Mouse (Mus musculus) heart, postnatal 25 days (tissue): Measurements from ENCODE around the gene Rangrf. TPM values are rescaled to one million over a fixed set of nuclear protein-coding genes. Genes with fewer than 3 reads are reported as not detected.
"Not testable (repeated sequence)": the region's sequence is repeated elsewhere in the genome, so short reads cannot be mapped to it uniquely, and the experiment has no call there.

Experiments
- DNase-seq: peaks from one replicate; pipeline ENCODE4 v3.0.0; 2022; ENCODE audit warnings: low spot score
- intact Hi-C: fragments of 180-260 bp; cut with DNase I; formaldehyde crosslinking; loops from one replicate; pipeline ENCODE4 v1.15.1; 2025
- total RNA-seq, 2 experiments: library from RNA; stranded (reverse); gene quantifications; 2 replicates each; pipeline ENCODE4 v1.2.3; 2021

The Rangrf gene
- total RNA-seq, 2 experiments from 2014 or later: 80.3 to 89.1 TPM

DNA sequence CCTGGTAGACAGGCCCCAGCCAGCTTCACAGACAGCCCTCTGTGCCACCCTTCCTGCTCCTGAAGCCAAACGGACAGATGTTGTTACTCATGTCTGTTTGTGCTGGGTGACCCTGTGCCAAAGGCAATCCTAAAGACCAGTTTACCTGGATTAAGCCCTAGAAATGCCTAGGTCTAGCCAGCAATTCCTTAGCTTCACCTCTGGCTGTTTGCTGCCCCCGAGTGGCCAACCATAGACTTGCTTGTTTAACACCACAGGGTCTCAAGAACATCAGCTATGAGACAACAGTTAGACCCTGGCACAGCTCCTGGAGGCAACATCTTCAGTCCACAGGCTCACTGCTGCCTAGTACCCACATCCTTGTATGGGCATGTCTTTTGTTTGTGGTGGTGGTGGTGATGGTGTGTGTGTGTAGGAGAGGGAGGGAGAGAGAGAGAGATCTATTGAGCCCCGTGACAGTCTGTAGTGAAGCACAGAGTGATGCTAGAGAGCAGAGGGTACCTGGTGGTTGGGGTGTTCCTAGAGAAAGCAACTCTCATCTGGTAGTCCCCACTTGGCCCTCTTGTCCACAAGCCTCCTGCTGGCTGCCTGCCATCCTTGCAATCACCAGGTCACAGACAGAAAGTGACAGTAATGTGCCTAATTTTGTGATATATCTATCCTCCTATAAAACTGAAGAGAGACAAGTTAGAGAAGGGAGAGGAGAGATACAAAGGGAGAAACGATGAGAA lies 7.8 kb upstream of the Rangrf start:
- intact Hi-C loops: loop anchor here (1.0 kb wide), 2 partner anchors 17 to 79 kb away; no protein-coding TSS in a partner anchor
- peak; percentile 40 for DNase-seq

DNA sequence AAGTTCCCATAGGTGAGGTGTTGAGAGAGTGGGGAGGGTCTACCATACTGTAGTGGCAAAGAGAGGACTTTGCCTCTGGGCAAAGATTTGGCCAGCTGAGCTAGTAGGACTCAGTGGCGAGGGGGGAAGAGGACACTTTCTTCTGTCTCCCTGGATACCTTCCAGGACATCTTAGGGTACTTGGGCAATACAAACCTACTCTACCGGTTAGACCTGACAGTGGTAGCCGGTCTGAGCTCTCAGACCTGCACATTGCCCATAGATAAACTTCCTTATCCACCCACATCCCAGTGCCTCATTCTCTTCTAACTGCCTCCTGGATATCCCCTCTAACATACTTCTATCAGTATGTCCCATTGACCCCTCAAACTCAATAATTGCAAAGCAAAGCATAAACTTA lies 5.9 kb upstream of the Rangrf start:
- intact Hi-C loops: no loop called here
- no peak for DNase-seq

DNA sequence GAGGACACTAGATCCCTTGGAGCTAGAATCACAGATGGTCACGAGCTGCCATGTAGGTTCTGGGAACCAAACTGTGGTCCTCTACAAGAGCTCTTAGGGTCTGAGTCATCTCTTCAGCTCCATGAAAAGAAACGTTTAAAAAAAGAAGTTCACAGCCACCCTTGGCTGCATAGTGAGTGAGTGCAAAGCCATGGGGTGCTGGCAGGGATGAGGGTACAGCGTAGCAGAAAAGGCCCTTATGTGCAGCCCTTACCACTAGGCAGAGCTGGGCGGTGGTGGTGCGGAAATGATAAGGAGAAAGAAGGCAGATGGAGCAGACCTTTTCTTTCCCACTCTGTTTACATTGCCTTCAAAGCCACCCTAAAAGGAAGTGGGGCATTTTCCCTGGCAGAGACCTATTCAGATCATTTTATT lies 4.3 kb upstream of the Rangrf start:
- DNase-seq: no peak
- intact Hi-C loops: no loop called here

DNA sequence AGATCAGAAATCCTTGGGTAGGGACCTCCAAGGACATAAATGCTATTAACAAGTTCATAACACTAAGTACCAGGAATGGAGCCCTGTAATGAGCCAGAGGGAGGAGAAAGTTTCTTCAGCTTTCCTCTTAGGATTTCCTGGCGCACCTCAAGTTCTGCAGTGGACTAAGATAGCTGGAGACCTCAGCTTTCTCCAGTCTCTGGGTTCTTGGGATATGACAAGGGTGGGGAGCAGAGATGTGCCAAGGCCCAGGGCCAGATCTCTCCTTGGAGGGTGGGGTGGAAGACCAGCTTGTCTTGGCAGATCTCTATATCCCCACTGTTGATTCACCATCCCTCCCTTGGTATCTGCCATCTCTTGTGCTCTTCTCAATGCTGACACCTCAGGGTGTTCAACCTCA lies 616 bp upstream of the Rangrf start:
- DNase-seq: no peak
- intact Hi-C loops: no loop called here

DNA sequence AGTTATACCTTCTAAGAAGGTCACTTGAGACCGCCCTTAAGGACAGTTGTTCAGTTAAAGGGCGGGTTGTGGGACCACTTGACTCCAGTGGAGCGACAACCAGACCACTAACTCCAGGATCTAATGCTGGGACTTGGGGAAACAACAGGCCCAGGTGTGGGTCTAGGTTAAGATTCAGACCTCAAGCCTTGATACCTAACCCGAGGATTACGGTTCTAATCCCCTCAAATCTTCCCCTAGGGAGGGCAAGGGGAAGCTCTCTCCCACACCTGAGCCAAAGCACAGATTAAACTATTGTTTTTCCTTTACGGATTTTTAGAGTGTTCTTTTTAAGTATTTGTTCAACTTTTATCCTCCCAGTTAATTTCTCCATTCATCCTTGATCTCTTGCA lies 930 bp downstream of the Rangrf start:
- no peak for DNase-seq
- intact Hi-C loops: no loop called here

DNA sequence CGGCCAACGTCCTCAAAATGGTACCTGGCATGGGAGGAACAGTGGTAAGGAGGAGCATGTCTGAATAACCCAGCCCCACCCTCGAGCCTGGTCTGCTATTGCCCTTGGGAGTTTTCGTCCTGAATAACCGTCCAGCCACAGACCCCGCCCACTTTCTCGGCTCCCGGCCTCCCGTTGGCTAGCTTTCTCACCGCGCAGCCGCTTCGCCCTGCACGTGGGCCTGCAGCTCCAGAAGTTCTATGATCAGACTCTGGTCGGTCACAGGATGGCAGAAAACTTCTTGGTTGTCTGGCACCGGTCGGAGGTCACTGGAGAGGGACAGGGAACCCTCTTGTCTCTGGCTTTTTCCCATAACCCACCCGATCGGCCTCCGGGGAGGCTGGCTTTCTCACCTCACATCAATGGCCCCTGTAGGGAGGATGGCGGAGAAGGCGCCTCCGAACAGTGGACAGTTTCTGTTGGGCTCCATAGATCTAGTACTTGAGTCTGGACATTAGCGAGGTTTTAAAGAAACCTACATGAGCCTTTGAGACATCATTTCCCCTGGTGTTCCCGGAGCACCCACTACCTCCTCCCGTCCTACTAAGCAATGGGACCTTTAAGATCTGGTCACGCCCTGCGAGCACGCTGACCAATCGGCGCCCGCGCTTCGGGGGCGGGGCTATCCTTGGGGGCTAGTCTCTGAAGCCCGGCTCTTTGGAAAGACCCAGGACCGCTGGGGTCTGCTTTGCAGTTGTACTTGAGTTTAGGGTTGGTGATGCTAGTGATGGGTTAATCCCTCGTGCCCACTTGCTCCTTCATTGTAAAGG lies 1.5 kb downstream of the Rangrf start:
- peak; percentile 78 for DNase-seq
- intact Hi-C loops: not testable (repeated sequence)

DNA sequence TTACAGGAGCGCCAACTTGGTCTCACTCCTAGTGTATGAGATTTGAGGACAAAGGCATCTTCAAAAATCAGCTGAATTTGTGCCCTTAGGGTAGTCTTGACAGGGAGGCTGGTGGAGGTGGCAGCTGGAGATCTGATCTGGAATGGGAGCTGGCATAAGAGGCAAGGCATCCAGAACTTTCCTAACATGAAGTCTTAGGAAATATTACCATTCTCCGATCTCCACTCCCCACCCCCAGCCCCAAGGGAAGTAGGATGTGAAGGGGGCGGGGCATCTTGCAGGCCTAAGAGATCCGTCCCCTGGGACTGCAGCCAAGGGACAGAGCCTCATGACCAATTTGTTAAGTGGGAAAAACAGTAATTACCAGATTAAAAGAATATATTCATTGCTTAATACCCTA lies 4.8 kb downstream of the Rangrf start:
- intact Hi-C loops: no loop called here
- no peak for DNase-seq

DNA sequence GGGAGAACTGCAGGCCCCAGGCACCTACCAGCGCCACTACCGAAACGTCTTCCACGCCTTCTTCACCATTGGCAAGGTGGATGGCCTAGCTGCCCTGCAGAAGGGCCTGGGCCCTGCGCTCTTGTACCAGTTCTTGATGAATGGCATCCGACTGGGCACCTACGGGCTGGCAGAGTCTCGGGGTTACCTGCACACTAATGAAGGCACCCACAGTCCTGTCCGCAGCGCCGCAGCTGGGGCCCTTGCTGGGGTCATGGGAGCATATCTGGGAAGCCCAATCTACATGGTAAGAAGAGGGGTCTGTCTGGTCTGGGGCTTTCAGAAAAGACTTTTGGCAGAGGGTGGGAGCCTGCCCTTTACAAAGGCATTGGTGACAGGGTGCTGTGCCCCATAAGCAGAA lies 6.2 kb downstream of the Rangrf start:
- intact Hi-C loops: loop anchor here (5.0 kb wide), 2 partner anchors 66 to 69 kb away; partner anchors contain the start of gene Rpl26

DNA sequence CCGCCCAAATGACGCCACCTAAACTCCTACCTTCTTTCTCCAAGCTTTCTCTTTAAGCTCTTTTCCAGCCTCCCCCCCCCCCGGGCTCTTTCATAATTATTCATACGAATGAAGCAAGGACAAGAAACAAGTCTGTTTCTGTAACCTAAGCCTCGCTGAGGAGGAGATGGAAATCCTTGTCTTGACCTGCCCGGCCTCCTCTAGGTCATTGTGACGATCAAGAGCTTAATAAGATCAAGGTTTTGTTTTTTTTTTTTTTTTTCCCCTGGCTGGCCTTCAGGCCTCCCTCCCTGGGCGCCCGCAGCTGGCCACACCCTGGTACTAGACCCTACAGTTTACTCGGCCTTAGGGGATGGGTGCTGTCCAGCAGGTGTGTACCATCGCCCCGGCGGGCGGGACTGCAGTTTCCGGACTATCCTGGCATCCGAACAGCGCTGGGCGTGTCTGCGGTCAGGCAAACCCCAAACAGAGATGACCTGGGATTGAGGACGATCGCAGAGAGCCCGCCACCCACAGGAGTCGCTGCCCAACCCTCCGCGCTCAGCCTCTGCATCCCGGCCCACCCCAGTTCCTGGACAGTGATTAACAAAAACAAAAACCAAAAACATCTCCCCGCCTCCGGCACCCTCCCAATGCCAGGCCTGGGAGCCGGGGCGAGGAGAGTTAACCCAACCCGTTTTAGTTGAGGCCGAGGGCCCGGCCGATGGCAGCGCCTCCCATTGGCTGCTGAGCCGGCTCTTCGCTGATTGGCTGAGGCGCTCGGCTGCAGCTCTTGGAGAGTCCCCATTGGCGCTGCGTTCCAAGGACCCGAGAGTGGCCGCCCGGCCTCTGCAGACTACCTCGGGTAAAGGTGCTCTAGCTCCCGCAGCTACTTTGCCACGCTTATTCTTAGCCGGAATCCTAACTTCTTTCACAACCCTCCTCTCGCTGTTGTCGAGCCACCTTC lies 7.4 kb downstream of the Rangrf start, which contains the start of gene Slc25a35:
Slc25a35 (plus strand) TSS at position 795 of the 946 bp plus-strand sequence.
- DNase-seq: peak; percentile 90
- intact Hi-C loops: loop anchor here (5.0 kb wide), 2 partner anchors 65 to 70 kb away; partner anchors contain the start of gene Rpl26

More for the DNA sequence above, 6.2 kb downstream of the Rangrf start:
- no peak for DNase-seq

DNA sequence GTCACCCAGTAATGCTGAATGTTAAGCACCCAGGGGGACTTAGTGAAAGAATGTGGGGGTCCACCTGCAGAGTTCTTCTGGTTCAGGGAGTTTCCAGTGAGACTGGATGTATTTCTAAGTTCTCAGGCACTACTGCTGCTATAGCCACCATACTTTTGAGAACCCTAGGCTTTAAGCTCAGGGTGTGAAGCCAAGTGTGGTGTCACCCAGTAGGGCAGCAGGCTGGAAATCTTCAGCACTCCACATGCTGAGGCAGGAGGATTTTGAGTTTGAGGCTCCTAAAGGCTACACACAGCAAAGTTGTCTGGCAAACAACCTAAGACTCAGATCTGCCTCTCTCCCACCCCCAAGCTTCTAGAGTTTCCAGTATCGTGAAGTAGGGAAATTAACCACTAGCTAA lies 8.4 kb downstream of the Rangrf start:
- intact Hi-C loops: loop anchor here (1.0 to 5.0 kb wide), 3 partner anchors 16 to 71 kb away; partner anchors contain the start of gene Rpl26
- DNase-seq: no peak

DNA sequence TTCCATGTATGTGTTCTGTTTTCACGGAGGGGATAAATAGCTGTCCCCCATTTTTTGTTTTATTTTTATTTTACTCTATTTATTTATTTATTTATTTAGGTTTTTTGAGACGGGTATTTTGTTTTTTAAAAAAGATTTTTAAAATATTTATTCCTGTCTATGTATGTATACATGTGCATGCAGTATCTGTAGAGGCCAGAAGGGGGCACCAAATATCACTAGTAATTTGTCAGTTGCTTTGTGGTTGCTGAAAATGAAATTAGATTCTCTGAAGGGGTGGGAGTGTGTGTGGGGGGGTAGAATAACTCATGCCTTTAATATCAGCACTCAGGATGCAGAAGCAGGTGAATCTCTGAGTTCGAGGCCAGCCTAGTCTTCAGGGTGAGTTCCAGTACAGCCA lies 9.1 kb downstream of the Rangrf start:
- intact Hi-C loops: loop anchor here (1.0 to 5.0 kb wide), 3 partner anchors 16 to 71 kb away; partner anchors contain the start of gene Rpl26
- no peak for DNase-seq

DNA sequence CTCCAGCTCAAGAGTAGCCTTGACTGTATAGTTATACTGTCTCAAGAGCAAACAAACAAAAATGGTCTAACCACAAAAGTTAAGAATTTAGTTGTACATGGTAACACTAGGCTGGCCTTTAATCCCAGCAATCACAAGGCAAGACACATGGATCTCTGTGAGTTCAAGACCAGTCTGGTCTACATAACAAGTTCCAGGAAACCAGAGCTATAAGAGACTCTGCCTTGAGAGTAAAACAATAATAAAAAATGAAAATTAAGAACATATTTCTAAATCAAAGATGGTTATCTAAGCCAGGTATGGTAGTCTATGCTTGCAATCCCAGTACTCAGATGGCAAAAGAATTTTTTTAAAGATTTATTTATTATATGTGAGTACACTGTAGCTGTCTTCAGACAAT lies 9.9 kb downstream of the Rangrf start:
- intact Hi-C loops: loop anchor here (5.0 kb wide), 2 partner anchors 63 to 72 kb away; partner anchors contain the start of gene Rpl26
- no peak for DNase-seq

DNA sequence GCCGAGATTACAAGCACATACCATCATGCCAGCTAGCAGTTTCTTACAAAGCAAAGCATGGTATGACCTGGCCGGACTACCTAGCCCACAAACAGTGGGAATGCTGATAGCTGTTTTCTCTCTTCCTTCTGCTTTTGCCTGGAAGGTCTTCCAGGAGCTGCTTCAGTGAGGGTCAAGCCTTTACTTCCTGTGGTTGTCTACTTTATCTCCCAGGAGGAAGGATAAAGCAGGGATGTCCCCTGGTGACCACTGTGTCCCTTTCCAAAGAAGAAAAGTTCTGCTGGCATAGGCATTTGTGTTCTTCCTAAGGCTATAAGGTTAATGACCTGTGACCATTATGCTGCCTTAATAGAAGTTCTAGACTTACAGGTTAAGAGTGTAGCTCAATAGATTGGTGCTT lies 11.6 kb downstream of the Rangrf start:
- no peak for DNase-seq
- intact Hi-C loops: no loop called here

DNA sequence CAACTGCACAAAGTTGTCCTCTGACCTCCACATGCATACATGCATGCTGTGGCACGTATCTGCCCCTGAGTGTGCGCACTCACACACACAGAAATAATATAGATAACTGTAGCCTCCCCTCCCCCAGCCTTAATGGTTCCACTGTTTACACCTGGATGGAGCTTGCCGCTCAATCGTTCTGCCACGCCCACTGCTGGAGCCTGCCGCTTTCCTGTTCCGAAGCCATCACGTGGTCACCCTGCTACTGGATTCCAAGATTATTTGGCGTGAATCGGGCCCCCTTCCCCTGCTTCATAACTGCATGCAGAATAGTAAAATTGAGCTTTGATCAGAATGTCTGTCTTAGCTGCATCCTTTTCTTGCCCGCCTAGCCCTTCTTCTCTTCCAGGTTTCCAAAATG lies 12.8 kb downstream of the Rangrf start:
- intact Hi-C loops, DNase-seq: not testable (repeated sequence)

DNA sequence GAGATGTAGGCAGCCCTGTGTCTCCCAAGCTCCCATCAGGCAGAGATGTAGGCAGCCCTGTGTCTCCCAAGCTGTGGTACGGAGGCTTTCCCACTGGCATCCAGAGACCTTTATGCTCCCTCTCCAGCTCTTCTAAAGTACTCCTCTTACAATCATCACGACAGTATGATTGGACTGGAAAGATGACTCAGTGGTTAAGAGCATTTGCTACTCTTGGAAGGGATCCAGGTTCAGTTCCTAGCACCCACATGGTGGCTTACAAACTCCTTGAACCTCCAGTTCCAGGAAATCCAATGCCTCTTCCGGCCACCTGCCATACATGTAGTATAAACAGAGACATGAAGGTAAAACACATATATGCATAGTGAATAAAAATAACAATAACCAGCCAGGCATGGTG lies 13.4 kb downstream of the Rangrf start:
- DNase-seq: no peak
- intact Hi-C loops: no loop called here

DNA sequence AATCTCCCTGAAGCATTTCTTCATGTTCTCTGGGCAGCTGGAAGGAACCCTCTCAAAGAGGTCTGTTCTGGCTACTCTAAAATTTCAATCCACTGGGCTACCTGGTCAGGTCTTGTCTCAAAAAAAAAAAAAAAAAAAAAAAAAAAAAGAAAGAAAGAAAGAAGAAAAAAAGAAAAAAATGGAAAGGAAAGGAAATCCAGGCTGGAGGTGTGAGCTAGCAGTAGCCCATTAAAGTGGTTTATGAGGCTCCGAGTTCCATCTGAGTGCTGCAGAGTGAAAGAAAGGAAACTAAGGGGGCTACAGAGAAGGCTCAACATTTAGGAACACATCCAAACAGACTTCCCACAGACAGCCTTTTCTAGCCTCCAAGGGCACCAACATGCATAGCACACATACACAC lies 17.0 kb downstream of the Rangrf start:
- DNase-seq: no peak
- intact Hi-C loops: no loop called here

DNA sequence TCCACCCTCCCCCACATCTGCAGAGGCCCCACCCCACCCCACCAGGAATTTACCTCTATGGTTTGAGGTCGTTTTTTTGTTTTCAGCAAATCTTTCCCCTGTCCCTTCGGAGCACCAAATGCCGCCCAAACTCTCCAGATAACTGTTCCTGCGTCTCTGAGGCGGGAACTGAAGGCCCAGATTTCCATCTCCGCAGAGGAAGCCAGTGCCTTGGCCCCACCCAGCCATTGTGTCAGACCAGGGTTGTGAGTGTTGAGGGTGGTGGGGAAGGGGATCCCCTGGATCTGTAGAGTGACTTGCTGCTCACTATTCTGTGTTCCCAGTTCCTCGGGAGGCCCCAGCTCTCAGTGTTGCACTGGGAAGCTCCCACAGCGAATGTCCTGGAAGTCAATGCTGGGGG lies 17.7 kb downstream of the Rangrf start, which contains the start of gene Arhgef15:
Arhgef15 (minus strand) TSS at position 173 of the 400 bp plus-strand sequence.
- intact Hi-C loops: no loop called here
- no peak for DNase-seq

DNA sequence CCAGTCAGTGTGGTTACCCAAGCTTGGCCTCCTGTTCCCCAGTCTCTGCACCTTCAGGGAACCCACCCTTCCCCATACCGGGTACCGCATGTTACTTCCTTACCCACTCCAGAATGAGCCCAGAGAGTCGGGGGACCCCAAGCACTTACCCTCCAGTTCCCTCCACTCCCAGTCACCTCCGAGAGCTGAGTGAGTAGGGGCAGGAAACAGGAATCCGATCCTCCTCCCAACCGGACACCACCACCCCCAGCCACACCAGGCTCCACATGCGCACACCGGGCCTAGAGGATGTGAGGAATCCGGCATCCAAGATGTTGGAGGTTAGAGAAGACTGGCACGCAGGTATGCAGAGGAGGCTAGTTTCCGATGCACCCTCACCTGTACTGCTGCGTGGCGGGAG lies 18.3 kb downstream of the Rangrf start:
- intact Hi-C loops: no loop called here
- DNase-seq: peak; percentile 42

DNA sequence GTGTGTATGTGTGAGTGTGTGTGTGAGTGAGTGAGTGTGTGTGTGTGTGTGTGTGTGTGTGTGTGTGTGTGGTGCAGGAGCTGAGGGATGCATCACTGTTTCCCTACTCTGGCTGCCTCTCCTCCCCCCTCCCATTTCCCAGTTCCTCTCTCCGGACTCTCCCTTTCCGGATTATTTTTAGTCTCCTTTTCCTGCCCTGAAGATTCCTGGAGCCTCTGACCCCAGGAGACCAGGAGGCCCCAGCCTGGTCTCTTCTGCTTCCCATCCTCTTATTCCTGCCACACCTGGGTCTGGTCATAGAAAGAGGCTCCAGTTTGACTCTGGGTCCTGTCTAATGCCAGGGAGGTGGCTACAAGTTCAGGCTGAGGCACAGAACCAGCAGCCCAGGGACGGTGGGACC lies 18.9 kb downstream of the Rangrf start:
- peak; percentile 34 for DNase-seq
- intact Hi-C loops: no loop called here

DNA sequence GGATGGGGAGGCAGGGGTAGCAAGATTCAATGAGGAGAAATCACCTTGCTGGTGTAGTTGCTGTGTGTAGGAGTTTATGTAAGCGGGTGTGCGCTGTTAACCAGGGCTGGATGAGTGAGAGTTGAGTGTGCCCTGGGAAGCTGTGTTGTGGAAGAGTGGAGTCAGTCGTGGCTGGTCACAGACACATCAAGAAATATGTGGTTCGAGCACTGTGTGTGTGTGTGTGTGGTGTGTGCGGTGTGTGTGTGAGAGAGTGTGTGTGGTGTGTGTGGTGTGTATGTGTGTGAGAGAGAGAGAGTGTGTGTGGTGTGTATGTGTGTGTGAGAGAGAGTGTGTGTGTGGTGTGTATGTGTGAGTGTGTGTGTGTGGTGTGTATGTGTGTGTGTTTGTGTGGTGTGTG lies 19.5 kb downstream of the Rangrf start:
- no peak for DNase-seq
- intact Hi-C loops: no loop called here
